Mouse (Mus musculus) layer of hippocampus, adult 18-20 months (tissue): ENCODE measurements around the gene Dhrs3. TPM values are rescaled to one million over a fixed set of nuclear protein-coding genes. Genes with fewer than 3 reads are reported as not detected.

Source experiments
- DNase-seq, 2 experiments: peaks; one replicate each; pipeline ENCODE4 v3.0.0; 2022; ENCODE audit warnings: low spot score in 2 of 2
- total RNA-seq, 2 experiments: library from RNA; stranded (reverse); gene quantifications; 2 replicates each; pipeline ENCODE4 v1.2.3; 2021

Gene Dhrs3
- total RNA-seq, 2 experiments from 2014 or later = 33.7 to 35.6 TPM

GRCm38 (mm10) chr4:144896321-144896720 is 3.7 kb downstream of the Dhrs3 start:
- no peak for DNase-seq

GRCm38 (mm10) chr4:144898036-144898649 is 5.5 kb downstream of the Dhrs3 start:
- no peak for DNase-seq

GRCm38 (mm10) chr4:144898737-144899136 is 6.1 kb downstream of the Dhrs3 start:
- no peak for DNase-seq

GRCm38 (mm10) chr4:144901561-144902111 is 9.0 kb downstream of the Dhrs3 start:
- DNase-seq = no peak

- DNase-seq = no peak
Observed at GRCm38 (mm10) chr4:144903088-144903487, 10.5 kb downstream of the Dhrs3 start.

GRCm38 (mm10) chr4:144903932-144904331 is 11.3 kb downstream of the Dhrs3 start:
- no peak for DNase-seq

DNA sequence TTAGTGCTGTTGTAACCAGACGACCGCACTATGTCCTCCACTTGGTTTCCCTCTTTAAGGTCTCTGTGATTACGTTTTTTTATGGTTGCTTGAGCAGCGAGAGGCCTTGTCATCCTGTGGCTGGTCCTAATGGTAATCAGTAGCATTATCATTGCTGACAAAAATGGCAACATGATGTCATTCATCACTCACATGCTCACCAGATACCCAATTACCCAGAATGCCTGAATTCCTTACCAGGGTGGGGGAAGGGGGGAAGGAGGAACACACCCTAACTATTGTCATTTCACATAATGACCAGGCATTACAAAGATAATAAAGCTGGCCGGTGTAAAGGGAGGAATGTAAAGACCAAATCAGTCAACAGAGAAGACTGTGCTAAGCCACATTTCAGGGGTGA is 12.5 kb downstream of the Dhrs3 start:
- DNase-seq = no peak

GRCm38 (mm10) chr4:144906001-144906889 is 13.6 kb downstream of the Dhrs3 start:
- DNase-seq = no peak

DNA sequence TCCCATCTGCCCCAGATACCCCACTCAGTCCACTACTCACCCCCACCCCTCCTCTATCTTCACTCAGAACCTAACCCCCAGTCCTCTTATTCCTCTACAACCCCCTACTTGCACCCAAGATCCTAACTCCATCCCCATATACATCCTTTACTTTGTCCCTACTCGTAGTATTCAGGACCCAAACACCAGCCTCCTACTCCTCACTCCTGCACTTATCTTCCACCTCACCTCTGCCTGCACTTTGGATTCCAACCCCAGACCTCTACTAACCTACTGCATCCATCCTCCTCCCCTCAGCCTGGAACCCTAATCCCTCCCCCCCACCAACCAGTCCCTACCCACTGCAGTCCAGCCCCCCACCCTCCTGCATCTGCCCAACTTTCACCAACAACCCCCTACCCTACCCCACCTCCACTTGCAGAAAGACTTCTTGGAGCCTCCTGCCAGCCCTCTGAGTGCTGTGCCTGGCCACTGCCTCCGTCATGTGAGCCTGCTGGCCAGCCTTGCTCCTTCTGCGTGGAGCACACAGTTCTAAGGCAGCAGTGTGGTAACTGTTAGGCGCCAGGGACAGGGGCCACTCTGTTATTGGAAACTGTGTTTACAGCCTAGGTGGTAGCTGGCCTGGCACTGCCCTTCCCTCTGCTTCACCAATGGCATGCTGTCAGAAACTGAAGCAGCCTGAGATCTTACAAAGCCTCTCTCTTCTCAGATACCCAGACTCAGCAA is 14.5 kb downstream of the Dhrs3 start:
- DNase-seq = no peak

- DNase-seq = no peak
Observed at GRCm38 (mm10) chr4:144908825-144909224, 16.2 kb downstream of the Dhrs3 start.

DNA sequence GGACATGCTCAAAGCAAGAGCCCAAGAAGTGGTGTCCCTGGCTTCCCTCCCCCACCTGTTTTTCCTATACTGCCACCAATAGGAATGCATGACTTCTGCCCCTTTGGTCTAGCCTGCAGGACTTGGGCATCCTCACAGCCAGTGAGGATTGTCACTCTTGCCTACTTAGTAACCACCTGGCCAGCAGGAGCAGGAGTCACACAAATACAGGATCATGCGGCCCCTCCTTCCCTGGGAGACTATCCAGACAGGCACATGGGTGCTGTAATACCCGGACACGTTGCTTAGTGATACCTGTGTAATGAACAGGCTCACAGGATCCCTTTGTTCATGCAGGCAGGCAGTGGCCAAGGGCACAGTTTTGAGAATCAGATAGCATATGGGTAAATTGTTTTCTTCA is 17.7 kb downstream of the Dhrs3 start:
- DNase-seq = no peak

GRCm38 (mm10) chr4:144913298-144914152 is 20.9 kb downstream of the Dhrs3 start:
- no peak for DNase-seq

DNA sequence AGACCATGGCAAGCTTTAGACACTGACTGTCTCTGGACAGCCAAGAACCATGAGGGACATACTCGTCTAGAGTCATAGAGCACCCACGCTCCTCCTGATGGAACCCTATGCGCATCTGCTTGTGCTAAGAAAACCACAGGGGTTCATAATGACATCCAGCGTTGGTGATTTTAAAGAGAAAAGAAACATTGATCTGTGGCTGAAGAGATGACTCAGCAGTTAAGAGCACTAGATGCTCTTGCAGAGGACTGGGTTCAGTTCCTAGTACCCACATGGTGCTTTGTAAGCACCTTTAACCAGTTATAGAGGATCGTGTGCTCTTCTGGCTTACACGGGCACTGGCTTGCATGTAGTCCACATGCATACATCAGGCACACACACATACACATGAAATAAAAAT is 23.9 kb downstream of the Dhrs3 start:
- no peak for DNase-seq

DNA sequence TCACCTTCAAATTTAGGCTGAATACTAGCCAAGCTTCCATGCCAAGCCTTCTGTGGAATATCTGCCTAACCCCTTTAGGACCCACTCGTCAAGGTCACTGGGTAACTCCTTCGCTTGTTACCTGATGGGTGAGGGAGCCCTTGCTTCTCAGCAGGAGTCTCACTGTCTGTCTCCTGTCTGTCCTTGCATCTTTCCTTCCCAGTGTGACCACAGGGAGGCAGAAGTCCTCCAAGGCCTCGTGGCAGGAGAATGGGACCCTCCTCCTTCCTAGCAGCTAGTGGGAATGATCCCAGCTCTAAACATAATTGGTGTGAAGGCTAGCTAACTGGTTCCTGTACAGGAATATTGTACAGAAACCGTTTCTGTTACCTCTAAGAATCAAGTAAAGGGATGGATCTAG is 24.5 kb downstream of the Dhrs3 start:
- no peak for DNase-seq

- DNase-seq = peak in 1 of 2 experiments; percentile 36
Observed at GRCm38 (mm10) chr4:144918501-144918900, 25.9 kb downstream of the Dhrs3 start.

GRCm38 (mm10) chr4:144928693-144929436 is 36.2 kb downstream of the Dhrs3 start:
- DNase-seq = no peak

GRCm38 (mm10) chr4:144929811-144930221 is 37.2 kb downstream of the Dhrs3 start:
- peak; percentile 59 to 79 for DNase-seq

DNA sequence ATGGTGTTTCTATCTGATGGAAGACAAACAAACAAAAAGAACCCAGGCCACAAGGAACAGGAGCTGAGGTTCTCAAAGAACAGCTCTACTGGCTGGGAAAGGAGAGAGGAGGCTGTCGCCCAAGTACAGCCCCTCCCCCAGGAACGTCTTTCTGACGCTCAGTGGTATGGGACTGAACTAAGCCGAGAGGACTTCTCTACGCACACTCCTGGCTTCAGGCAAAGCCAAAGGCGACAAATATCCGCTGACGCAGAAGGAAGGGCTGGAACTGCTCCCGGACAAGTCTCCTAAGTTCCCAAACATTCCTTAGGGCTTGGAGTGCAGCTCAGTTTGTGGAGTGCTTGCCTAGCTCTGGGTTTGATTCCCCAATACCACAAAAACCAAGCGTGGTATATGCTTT is 37.7 kb downstream of the Dhrs3 start:
- peak in 1 of 2 experiments; percentile 34 for DNase-seq

GRCm38 (mm10) chr4:144931167-144931566 is 38.5 kb downstream of the Dhrs3 start:
- no peak for DNase-seq

DNA sequence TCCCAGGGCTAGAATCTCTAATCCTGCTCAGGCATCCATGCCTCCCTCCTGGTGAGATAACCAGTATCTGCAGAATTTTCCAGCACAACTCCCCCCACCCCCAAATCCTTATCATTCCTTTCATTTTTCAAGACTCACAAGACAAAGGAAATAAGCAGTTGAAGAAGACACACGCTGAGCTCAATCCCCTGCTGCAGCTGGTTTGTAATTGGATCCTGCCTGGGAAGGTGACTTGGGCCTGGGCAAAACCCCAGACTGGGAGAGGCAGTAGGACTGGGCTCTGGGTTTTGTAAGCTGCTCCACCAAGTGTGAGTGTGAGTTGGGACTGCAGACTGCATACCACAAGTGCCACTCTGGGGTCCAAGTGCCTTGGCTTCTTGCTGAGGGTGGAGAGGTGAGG is 41.9 kb downstream of the Dhrs3 start:
- no peak for DNase-seq
